Mouse (Mus musculus) E14TG2a.4 (cell line): ENCODE measurements around the gene Ssr1.
A peak's percentile ranks its signal among the peaks of the same experiment; 100 is the strongest.

Experiments
- H3K27me3 ChIP-seq: 2 replicates; pipeline ENCODE4 v1.6.1; 2014; ENCODE audit warnings: low read length, control low read depth; ENCODE audit not compliant: insufficient read depth
- H3K36me3 ChIP-seq: 2 replicates; pipeline ENCODE4 v1.6.1; 2014; ENCODE audit warnings: low read length, control low read depth; ENCODE audit not compliant: insufficient read depth
- H3K4me1 ChIP-seq: replicated peaks from 2 replicates; pipeline ENCODE4 v1.6.1; 2014; ENCODE audit warnings: low read depth, low read length, control low read depth
- H3K4me3 ChIP-seq: replicated peaks from 2 replicates; pipeline ENCODE4 v1.5.1; 2014; ENCODE audit warnings: mild to moderate bottlenecking, low read length
- H3K9me3 ChIP-seq: 2 replicates; pipeline ENCODE4 v1.6.1; 2014; ENCODE audit warnings: low read length, control low read depth
- CTCF ChIP-seq: conservative IDR thresholded peaks from 2 replicates; pipeline ENCODE4 v1.5.1; 2014; ENCODE audit warnings: low read length
- NANOG ChIP-seq: IDR thresholded peaks from 2 replicates; pipeline ENCODE4 v1.6.1; 2014; ENCODE audit warnings: borderline replicate concordance, low read length, mixed read lengths
- POU5F1 ChIP-seq: IDR thresholded peaks from 2 replicates; pipeline ENCODE4 v1.6.1; 2014; ENCODE audit warnings: low read length, borderline replicate concordance

Gene Ssr1

DNA sequence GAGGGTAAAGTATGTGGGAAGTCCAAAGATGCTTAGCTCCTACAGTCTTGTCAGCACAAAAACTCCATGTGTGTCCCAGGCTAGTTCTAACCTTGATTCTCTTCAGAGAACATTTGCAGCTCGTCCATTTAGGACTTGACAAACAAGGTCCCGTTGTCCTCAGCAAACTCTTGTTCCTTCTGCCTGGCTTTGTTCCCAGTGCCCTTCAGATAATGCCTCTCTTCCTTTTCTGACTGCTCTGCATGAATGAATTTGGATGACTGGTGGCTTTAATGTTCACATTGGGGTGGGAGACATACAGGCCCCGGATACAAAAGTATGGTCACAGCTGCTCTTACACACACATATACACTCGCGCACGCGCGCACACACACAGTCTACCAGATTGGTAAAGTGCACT lies 59.1 kb downstream of the Ssr1 start:
- H3K36me3 ChIP-seq: peaks cover 63% of the 10 kb centered on the region
- no peak for TF ChIP-seq POU5F1
- no peak for TF ChIP-seq NANOG
- no peak for TF ChIP-seq CTCF
- H3K9me3 ChIP-seq: no peaks in the 10 kb centered on the region
- 0 out of 2 replicates have a peak, but pooled peaks cover 6% of the 10 kb centered on the region for H3K27me3 ChIP-seq
- H3K4me3 ChIP-seq: no peak overlapping the region
- H3K4me1 ChIP-seq: peaks cover 32% of the 10 kb centered on the region

DNA sequence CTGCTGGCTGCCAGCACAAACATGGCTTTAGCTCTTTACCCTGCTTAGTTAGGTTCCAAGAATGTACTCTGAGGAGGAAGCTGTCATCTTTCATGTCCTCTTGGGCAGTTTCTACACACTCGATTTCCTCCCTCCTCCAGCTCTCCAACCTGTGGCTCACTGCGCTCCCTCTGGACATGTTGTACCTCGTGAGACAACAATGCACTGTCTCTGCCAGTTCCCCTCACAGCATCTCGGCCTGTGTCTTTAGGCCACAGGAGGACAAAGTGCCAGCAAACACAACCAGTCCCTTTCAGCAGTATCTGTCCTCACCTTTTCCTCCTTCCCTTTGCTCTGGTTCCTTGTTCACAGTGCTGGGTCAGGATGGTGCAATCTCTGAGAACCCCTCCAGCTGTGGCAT lies 59.9 kb downstream of the Ssr1 start:
- Histone ChIP-seq H3K9me3 (no peaks in the 10 kb centered on the region), H3K27me3 (0 out of 2 replicates have a peak, but pooled peaks cover 6% of the 10 kb centered on the region), H3K36me3 (peaks cover 72% of the 10 kb centered on the region), H3K4me1 (peaks cover 36% of the 10 kb centered on the region), H3K4me3 (no peak overlapping the region)
- TF ChIP-seq CTCF (no peak), NANOG (no peak), POU5F1 (no peak)

DNA sequence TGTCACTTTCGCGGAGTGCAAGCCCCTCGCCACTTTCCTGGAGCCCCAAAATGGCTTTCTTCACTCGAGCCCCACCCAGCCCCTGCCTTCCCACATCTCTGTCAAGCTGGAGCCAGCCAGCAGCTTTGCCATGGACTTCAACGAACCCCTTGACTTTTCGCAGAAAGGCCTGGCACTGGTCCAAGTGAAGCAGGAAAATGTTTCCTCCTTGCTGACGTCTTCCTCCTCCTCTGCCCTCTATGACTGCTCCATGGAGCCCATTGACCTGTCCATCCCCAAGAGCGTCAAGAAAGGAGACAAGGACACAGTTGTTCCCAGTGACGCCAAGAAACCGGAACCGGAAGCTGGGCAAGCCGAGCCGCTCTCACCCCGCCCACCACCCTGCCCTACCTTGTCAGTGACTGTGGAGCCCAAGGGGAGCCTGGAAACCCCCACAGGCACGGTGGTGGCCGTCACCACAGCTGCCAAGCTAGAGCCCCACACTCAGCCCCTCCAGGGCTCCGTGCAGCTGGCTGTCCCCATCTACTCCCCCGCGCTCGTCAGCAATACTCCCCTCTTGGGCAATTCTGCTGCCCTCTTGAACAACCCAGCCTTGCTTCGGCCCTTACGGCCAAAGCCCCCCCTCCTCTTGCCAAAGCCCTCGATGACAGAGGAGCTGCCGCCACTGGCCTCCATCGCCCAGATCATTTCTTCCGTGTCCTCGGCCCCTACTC lies 62.7 kb downstream of the Ssr1 start:
- Histone ChIP-seq H3K4me1 (peaks cover 41% of the 10 kb centered on the region), H3K9me3 (no peaks in the 10 kb centered on the region), H3K4me3 (peak overlapping the region; percentile 69), H3K27me3 (0 out of 2 replicates have a peak, but pooled peaks cover 6% of the 10 kb centered on the region), H3K36me3 (peaks cover 87% of the 10 kb centered on the region)
- TF ChIP-seq POU5F1 (no peak), CTCF (no peak), NANOG (no peak)

DNA sequence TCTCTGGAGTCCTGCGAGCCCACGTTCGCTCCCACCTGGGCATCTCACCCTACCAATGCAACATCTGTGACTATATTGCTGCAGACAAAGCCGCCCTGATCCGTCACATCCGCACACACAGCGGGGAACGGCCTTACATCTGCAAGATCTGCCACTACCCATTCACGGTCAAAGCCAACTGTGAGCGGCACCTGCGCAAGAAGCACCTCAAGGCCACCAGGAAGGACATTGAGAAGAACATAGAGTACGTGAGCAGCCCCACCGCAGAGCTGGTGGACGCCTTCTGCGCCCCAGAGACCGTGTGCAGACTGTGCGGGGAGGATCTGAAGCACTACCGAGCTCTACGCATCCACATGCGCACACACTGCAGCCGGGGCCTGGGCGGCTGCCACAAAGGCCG lies 63.4 kb downstream of the Ssr1 start:
- H3K4me3 ChIP-seq: peak overlapping the region; percentile 69
- no peak for TF ChIP-seq NANOG
- TF ChIP-seq CTCF: no peak
- TF ChIP-seq POU5F1: no peak
- peaks cover 39% of the 10 kb centered on the region for H3K4me1 ChIP-seq
- peaks cover 85% of the 10 kb centered on the region for H3K36me3 ChIP-seq
- H3K9me3 ChIP-seq: no peaks in the 10 kb centered on the region
- 0 out of 2 replicates have a peak, but pooled peaks cover 6% of the 10 kb centered on the region for H3K27me3 ChIP-seq

DNA sequence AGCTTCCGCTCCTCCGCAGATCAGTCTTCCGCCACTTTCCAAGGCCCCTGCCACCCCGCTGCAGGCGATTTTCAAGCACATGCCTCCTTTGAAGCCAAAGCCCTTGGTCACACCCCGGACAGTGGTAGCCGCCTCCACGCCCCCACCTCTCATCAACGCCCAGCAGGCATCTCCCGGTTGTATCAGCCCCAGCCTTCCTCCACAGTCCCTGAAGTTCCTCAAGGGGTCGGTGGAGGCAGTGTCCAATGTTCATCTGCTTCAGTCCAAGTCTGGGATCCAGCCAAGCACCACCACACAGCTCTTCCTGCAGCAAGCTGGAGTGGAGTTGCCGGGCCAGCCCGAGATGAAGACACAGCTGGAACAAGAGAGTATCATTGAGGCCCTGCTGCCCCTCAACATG lies 63.9 kb downstream of the Ssr1 start:
- Histone ChIP-seq H3K27me3 (0 out of 2 replicates have a peak, but pooled peaks cover 6% of the 10 kb centered on the region), H3K9me3 (no peaks in the 10 kb centered on the region), H3K4me1 (peaks cover 42% of the 10 kb centered on the region), H3K4me3 (peak overlapping the region; percentile 69), H3K36me3 (peaks cover 87% of the 10 kb centered on the region)
- no peak for TF ChIP-seq CTCF
- no peak for TF ChIP-seq POU5F1
- no peak for TF ChIP-seq NANOG

DNA sequence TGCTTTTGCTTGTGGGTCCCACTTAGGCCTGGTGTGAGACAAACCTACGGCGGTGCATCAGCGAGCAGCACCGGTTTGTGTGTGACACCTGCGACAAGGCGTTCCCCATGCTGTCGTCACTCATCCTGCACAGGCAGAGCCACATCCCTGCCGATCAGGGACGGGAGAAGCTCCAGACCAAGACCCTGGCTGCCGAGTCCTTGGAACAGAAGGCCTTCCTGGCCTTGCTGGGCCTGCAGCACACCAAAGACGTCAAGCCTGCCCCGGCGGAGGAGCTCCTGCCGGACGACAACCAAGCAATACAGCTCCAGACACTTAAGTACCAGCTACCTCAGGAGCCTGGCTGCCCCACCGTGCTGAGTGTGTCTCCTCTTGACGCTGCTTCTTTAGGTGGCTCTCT lies 64.5 kb downstream of the Ssr1 start:
- Histone ChIP-seq H3K9me3 (no peaks in the 10 kb centered on the region), H3K4me3 (peak overlapping the region; percentile 69), H3K27me3 (0 out of 2 replicates have a peak, but pooled peaks cover 6% of the 10 kb centered on the region), H3K4me1 (peaks cover 45% of the 10 kb centered on the region), H3K36me3 (peaks cover 87% of the 10 kb centered on the region)
- TF ChIP-seq NANOG (no peak), CTCF (no peak), POU5F1 (no peak)

DNA sequence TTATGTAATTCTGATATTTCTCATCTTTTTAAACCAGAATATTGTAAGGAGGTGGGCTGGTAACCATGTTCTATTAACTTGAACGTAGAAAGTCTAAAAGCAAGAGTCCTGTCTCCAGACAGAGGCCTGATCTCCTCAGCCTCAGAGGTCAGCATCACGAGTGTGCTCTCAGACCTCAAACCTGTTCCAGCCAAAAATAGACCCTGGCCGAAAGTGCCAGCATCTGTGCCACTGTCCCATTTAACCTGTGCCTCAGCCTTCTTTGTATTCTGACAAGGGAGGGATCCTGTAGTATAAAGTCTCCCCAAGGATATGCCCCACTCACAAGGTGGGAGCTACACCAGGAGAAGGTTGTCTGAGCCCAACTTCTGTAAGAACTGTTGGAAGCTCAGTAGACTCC lies 67.6 kb downstream of the Ssr1 start:
- TF ChIP-seq POU5F1 (no peak), NANOG (no peak), CTCF (no peak)
- peaks cover 83% of the 10 kb centered on the region for H3K36me3 ChIP-seq
- no peak overlapping the region for H3K4me3 ChIP-seq
- H3K9me3 ChIP-seq: no peaks in the 10 kb centered on the region
- peaks cover 48% of the 10 kb centered on the region for H3K4me1 ChIP-seq
- 0 out of 2 replicates have a peak, but pooled peaks cover 6% of the 10 kb centered on the region for H3K27me3 ChIP-seq

DNA sequence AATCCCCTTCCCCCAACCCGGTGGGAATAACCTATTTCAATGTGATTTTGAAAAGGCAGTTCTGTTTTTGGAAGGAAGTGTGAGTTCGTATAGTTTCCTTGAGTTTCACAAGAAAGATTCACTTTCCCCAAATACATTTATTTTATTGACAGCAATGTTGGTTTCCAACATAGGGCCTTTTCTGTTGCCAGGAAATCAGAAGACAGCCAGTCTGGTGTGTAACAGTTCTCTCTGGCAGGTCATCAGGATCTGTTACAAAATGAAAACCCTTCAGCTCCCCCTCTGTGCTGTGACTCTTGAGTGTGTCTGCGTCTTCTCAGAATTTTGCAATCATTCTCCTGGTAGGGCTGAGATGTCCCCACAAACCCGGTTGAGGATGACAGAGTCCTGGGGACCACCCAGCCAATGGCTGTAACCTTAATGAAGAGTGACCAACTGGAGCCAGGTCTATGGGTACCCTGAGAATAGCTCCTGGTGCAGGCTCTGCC lies 69.5 kb downstream of the Ssr1 start:
- TF ChIP-seq NANOG: no peak
- no peak for TF ChIP-seq CTCF
- no peak for TF ChIP-seq POU5F1
- Histone ChIP-seq H3K36me3 (peaks cover 83% of the 10 kb centered on the region), H3K9me3 (no peaks in the 10 kb centered on the region), H3K27me3 (no peaks in the 10 kb centered on the region), H3K4me3 (no peak overlapping the region), H3K4me1 (peaks cover 37% of the 10 kb centered on the region)

DNA sequence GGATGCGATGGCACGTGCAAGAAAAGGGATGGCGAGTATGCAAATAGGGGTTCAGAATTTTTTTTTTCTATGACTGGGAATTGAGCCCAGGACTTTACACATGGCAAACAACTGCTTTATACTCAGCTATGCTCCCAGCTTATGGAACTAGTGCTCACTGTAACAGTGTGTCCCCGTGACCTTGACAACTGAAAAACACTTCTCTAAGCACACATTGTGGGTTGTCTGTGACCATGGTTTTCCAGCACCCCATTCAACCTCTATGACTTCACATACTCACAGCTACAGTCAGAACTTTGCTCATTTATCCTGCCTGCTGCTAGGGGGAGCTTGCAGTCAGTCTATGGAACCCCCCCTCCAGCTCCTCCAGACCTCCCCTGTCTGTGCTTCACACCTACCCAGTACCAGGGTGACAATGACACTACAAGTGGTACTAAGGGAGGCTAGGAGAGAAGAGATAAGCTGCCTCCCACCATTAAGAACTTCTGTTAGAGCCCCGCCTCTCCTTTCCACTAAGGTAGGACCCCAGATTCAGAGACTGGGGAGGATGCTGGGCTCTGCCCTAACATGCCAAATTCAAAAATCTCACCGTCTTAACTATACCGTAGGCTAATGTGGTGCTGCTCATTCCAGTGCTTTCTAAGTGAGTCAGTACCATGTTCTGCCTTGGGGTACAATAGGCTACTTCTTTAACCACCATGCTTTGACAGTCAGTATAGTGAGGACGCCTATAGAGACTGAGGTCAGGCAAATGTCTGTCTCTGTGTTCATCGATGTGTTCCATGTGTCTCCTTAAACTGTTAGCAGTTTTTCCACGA lies 70.2 kb downstream of the Ssr1 start:
- no peak overlapping the region for H3K4me3 ChIP-seq
- TF ChIP-seq NANOG: no peak
- H3K36me3 ChIP-seq: peaks cover 83% of the 10 kb centered on the region
- no peaks in the 10 kb centered on the region for H3K9me3 ChIP-seq
- no peaks in the 10 kb centered on the region for H3K27me3 ChIP-seq
- H3K4me1 ChIP-seq: peaks cover 30% of the 10 kb centered on the region
